Mouse (Mus musculus) retina, postnatal 1 day (tissue): ENCODE measurements at regions not wholly inside any gene's neighbourhood (a gene's known extent, or its start where the extent isn't known, plus 50 kb on each side); places are given as distances from the start of the nearest gene placed in this dataset.

Experiments used
- DNase-seq: peaks from one replicate; pipeline ENCODE4 v3.0.0-alpha.2; 2012

- no peak for DNase-seq
Measured at GRCm38 (mm10) chr4:75130757-75131156, 147.3 kb downstream of the Dmac1 start.

- no peak for DNase-seq
Measured at GRCm38 (mm10) chr4:75115887-75116286, 162.2 kb downstream of the Dmac1 start.

GRCm38 (mm10) chr4:75115346-75115745 lies 162.8 kb downstream of the Dmac1 start:
- DNase-seq: no peak

- no peak for DNase-seq
Measured at GRCm38 (mm10) chr4:75065782-75066181, 212.3 kb downstream of the Dmac1 start.

GRCm38 (mm10) chr4:75063275-75063674 lies 214.8 kb downstream of the Dmac1 start:
- DNase-seq: peak; percentile 50

- no peak for DNase-seq
Measured at GRCm38 (mm10) chr4:75043510-75043909, 234.6 kb downstream of the Dmac1 start.

GRCm38 (mm10) chr4:75042640-75043039 lies 235.5 kb downstream of the Dmac1 start:
- no peak for DNase-seq

- DNase-seq: no peak
Measured at GRCm38 (mm10) chr4:75041930-75042579, 236.1 kb downstream of the Dmac1 start.
